Mouse (Mus musculus): ENCODE results near the gene Prickle1. TPM values are rescaled to one million over a fixed set of nuclear protein-coding genes. Genes with fewer than 3 reads are reported as not detected.

Prickle1 gene
- polyA plus RNA-seq, 1 experiment from 2014 or later: 15.7 TPM

DNA sequence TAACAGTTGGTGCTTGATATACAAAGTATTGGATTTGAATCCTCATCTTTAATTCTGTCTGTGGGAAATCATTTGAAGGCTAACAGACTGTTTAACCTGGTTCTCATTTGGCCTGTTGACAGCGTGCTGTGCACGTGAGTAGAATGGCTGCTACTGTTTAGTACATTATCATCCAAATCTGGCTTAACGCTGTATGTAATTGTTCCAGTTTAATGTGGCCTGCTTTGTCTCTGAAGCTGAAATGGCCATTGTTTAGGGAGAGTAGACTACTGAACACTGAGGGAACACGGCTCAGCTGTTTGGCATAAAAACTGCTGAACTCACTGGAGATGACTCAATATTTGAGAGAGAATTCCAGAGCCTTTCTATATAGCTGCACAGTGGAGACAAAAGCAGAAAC lies 116.2 kb downstream of the Prickle1 start:
- CTCF ChIA-PET: no interaction called here
- ATAC-seq (no peak), DNase-seq (ENCODE audit: low read depth, low spot score) (no peak)
- in situ Hi-C loops (cut with MboI; ENCODE audit: low pct_unique_long_range_greater_than_20kb): no loop called here
- TF ChIP-seq CTCF (IDR thresholded peaks at IDR 0.05): no peak
- H3K27me3 ChIP-seq: no peaks in the 10 kb centered on the region
- POLR2A ChIA-PET: interaction anchor here (0.7 kb wide), 1 partner anchor 31 kb away, joined by 3 read pairs; no protein-coding TSS in a partner anchor

DNA sequence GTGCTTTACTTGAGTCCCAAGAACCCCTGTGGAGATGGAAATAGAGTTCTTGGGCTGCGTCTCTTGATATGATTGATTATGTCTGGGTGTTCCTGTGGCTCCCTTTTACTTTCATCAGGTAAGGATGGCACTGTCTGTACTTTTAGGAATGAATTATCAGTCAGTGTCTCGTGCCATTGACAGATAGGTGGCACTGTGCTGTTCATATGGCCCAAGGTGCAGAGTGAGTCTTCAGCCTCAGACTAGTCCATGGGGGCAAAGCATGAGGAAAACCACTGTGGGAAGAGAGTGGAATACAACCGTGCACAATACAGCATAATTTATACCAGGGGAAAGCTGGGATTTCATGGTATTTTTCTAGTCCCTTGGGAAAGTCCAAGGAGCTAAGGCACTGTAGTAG lies 117.0 kb downstream of the Prickle1 start:
- no peaks in the 10 kb centered on the region for H3K27me3 ChIP-seq
- in situ Hi-C loops (cut with MboI; ENCODE audit: low pct_unique_long_range_greater_than_20kb): no loop called here
- TF ChIP-seq CTCF (IDR thresholded peaks at IDR 0.05): peak; percentile 18
- DNase-seq (ENCODE audit: low read depth, low spot score) (no peak), ATAC-seq (no peak)
- POLR2A ChIA-PET: no interaction called here
- CTCF ChIA-PET: no interaction called here

DNA sequence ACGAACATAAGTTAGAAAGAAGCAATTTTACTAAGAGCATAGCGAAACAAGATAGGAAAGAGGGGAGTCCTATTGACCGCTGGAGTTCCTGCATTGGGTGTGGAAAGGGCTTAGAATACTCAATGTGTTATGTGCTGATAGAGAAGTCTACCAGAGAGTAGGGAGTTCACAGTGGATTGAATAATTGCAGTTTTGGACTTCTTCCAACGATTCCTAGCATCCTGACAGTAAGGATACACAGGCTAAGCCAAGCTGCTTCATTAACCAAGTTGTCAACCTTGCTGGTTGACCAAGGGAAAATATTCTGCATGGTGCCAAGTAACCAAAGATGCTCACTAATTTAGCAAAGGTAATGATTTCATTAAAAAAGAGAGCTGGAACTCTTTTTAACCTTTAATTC lies 118.0 kb downstream of the Prickle1 start:
- in situ Hi-C loops (cut with MboI; ENCODE audit: low pct_unique_long_range_greater_than_20kb): no loop called here
- POLR2A ChIA-PET: no interaction called here
- no peak for TF ChIP-seq CTCF (IDR thresholded peaks at IDR 0.05)
- no peak for DNase-seq (ENCODE audit: low read depth, low spot score)
- no peak for ATAC-seq
- no peaks in the 10 kb centered on the region for H3K27me3 ChIP-seq
- CTCF ChIA-PET: interaction anchor here (1.1 kb wide), 1 partner anchor 9 kb away, joined by 3 read pairs; no protein-coding TSS in a partner anchor

DNA sequence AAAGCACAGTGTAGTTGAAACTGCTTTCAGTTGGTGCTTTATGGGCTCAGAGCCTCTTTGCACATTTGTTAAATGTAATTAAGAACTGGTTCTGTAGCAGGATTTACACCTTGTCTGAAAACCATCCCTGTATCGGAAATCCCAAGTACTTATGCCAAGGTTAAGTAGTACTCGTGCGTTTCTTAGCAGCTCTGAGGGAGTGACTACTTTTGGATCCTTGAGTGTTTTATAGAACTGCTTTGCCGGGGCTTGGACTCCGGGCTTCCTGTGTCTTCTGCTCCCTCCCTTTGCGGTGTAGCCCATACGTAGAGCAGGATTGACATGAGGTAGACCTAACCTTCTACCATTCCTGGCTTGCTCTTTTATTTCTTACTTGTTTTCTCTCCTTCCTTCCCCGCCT lies 120.0 kb downstream of the Prickle1 start:
- in situ Hi-C loops (cut with MboI; ENCODE audit: low pct_unique_long_range_greater_than_20kb): no loop called here
- DNase-seq (ENCODE audit: low read depth, low spot score): no peak
- TF ChIP-seq CTCF (IDR thresholded peaks at IDR 0.05): no peak
- no peaks in the 10 kb centered on the region for H3K27me3 ChIP-seq
- ATAC-seq: no peak
- POLR2A ChIA-PET: no interaction called here
- CTCF ChIA-PET: no interaction called here

DNA sequence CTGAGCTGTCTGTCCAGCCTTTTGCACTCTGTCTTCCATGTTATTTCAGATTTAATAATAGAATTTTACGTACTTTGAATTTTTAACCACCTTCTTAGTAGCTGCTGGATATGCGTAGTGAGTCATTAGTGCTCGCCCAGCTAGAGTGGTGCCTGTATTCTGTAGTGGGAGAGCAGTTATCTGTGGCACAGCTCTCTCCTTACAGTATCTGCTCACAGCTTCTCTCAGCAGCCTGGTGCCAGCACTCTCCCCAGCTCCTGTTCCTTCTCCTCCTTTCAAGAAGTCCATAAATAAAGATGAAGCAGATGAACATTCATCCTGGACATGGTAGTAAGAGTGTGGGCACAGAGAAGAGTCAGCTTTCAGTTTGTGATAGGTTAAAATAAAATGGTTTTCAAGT lies 121.4 kb downstream of the Prickle1 start:
- TF ChIP-seq CTCF (IDR thresholded peaks at IDR 0.05): no peak
- no peaks in the 10 kb centered on the region for H3K27me3 ChIP-seq
- in situ Hi-C loops (cut with MboI; ENCODE audit: low pct_unique_long_range_greater_than_20kb): no loop called here
- POLR2A ChIA-PET: no interaction called here
- ATAC-seq (no peak), DNase-seq (ENCODE audit: low read depth, low spot score) (no peak)
- CTCF ChIA-PET: interaction anchor here (1.2 to 1.7 kb wide), 2 partner anchors 10 to 18 kb away, joined by 4 to 5 read pairs; no protein-coding TSS in a partner anchor

DNA sequence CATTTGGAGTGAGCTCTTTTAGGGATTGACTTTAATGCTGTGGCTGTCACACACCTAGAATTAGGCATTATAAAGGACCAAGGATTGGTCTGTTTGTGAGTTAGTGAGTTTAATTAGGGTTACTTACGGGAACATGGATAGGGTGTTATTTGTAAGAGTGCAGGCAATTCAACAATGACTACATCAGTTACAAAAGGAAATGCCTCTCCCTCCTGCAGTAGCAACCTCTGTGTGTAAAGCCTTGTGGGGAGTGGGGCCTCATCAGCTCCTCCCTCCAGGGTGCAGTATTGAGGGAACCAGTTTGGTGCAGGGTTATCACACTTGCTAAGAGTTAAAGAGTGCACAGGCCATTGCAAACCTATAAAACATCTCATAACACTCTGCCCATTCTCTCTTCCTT lies 123.6 kb downstream of the Prickle1 start:
- H3K27me3 ChIP-seq: no peaks in the 10 kb centered on the region
- POLR2A ChIA-PET: no interaction called here
- TF ChIP-seq CTCF (IDR thresholded peaks at IDR 0.05): no peak
- peak; percentile 8 for ATAC-seq
- no peak for DNase-seq (ENCODE audit: low read depth, low spot score)
- CTCF ChIA-PET: interaction anchor here (1.4 kb wide), 1 partner anchor 9 kb away, joined by 7 read pairs; no protein-coding TSS in a partner anchor
- in situ Hi-C loops (cut with MboI; ENCODE audit: low pct_unique_long_range_greater_than_20kb): no loop called here

DNA sequence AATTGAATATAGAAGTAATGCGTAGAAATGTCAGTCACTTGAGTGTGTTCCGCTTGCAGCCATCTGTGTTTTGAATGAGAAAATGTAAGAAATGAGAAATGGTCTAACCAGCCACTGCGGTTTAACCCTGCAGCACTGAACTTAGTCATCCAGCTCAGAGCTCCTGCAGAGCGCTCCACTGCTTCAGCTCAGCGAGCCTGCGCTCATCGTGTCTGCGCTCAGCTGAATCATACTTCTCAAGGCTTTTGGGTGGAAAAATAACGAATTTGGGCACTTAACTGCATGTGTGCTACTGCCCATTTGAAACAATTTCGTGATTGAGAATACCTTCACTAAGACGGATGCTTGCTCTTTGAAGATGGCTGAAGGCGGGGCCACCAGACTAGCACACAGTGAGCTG lies 124.0 kb downstream of the Prickle1 start:
- no peaks in the 10 kb centered on the region for H3K27me3 ChIP-seq
- no peak for TF ChIP-seq CTCF (IDR thresholded peaks at IDR 0.05)
- ATAC-seq (peak; percentile 83), DNase-seq (ENCODE audit: low read depth, low spot score) (peak; percentile 10)
- in situ Hi-C loops (cut with MboI; ENCODE audit: low pct_unique_long_range_greater_than_20kb): no loop called here
- POLR2A ChIA-PET: no interaction called here
- CTCF ChIA-PET: interaction anchor here (1.4 kb wide), 1 partner anchor 10 kb away, joined by 7 read pairs; no protein-coding TSS in a partner anchor

DNA sequence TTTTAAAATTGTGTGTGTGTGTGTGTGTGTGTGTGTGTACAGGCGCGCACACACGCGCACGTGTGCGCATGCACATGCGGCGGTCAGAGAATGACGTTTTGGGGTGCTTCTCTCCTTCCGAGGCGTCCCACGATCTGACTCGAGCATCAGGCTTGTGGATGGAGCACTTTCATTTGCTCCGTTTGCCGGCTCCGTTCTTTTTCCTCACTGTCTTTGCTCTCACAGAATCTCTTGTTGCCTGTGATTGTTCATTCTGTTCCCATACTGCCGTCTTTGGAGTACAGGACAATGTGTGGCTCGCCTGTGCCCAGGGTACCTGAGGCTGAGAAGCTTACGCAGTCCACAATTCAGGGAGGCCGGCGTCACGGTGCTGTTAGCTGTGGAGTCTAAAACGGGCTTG lies 134.6 kb downstream of the Prickle1 start:
- ATAC-seq (no peak), DNase-seq (ENCODE audit: low read depth, low spot score) (no peak)
- no peak for TF ChIP-seq CTCF (IDR thresholded peaks at IDR 0.05)
- POLR2A ChIA-PET: no interaction called here
- H3K27me3 ChIP-seq: no peaks in the 10 kb centered on the region
- in situ Hi-C loops (cut with MboI; ENCODE audit: low pct_unique_long_range_greater_than_20kb): no loop called here
- CTCF ChIA-PET: interaction anchor here (0.7 to 1.0 kb wide), 2 partner anchors 24 to 50 kb away, joined by 3 read pairs; no protein-coding TSS in a partner anchor

DNA sequence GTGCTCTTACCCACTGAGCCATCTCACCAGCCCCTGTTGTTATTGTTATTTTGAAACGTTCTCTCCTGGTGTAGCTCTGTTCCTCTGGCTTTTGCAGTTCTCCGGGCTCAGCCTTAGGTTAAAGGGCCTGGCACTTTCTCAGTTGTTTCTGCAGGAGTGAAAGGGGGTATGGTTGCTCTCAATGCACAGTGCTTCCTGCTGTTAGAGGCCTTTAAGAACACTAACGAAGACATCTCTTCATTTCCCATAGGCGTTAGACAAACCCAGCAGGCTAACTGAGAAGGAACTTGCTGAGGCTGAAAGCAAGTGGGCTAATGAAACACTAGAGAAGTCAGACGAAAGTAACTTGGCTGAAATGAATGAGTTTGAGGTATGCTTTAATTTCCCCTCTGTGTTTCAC lies 136.3 kb downstream of the Prickle1 start:
- ATAC-seq (no peak), DNase-seq (ENCODE audit: low read depth, low spot score) (no peak)
- POLR2A ChIA-PET: no interaction called here
- CTCF ChIA-PET: no interaction called here
- no peaks in the 10 kb centered on the region for H3K27me3 ChIP-seq
- in situ Hi-C loops (cut with MboI; ENCODE audit: low pct_unique_long_range_greater_than_20kb): no loop called here
- no peak for TF ChIP-seq CTCF (IDR thresholded peaks at IDR 0.05)

DNA sequence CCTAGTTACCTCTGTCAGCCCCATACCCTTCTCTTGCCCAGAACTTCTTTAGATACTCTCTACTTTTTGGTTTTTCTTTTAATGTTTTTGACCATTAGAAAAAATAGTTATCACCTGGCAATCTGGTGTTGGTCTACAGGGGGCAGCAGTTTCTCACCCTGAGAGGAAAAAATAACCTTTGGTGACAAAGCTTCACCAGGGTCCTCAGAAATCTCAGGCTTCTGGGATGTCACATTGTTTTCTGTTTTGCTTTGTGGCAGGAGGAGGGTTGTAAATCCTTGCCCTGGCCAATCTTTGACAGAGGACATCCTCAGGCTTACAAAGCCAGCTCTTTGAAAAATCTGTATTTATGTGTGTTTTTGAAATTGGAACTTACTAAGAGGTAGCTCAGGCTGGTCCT lies 139.7 kb downstream of the Prickle1 start:
- peak; percentile 60 for TF ChIP-seq CTCF (IDR thresholded peaks at IDR 0.05)
- DNase-seq (ENCODE audit: low read depth, low spot score) (no peak), ATAC-seq (no peak)
- ChIA-PET CTCF (interaction anchor here (0.9 to 3.4 kb wide), 12 partner anchors 8 to 796 kb away, joined by 3 to 16 read pairs (median 4); no protein-coding TSS in a partner anchor), POLR2A (interaction anchor here (1.1 kb wide), 1 partner anchor 121 kb away, joined by 3 read pairs; no protein-coding TSS in a partner anchor)
- no peaks in the 10 kb centered on the region for H3K27me3 ChIP-seq
- in situ Hi-C loops (cut with MboI; ENCODE audit: low pct_unique_long_range_greater_than_20kb): no loop called here

DNA sequence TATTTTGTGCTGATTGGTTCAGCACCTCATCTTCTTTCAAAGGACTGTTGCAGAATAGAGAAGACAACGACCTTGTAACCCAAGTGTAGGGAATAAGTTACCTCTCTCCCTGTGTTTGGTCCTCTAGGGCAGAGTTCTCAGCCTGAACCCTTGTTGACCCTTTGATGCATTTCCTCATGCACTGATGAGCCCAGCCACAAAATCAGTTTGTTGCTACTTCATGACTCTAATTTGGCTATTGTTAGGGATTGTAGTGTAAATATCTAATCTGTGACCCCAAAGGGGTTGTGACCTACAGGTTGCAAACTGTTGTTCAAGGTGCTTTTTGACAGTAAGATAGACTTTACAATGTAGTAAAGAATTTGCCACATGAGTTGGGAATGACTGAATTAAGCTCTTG lies 142.4 kb downstream of the Prickle1 start:
- POLR2A ChIA-PET: no interaction called here
- H3K27me3 ChIP-seq: no peaks in the 10 kb centered on the region
- DNase-seq (ENCODE audit: low read depth, low spot score) (no peak), ATAC-seq (no peak)
- in situ Hi-C loops (cut with MboI; ENCODE audit: low pct_unique_long_range_greater_than_20kb): no loop called here
- no peak for TF ChIP-seq CTCF (IDR thresholded peaks at IDR 0.05)
- CTCF ChIA-PET: interaction anchor here (3.4 kb wide), 1 partner anchor 16 kb away, joined by 16 read pairs; no protein-coding TSS in a partner anchor

Other genes starting within 250 kb of the Prickle1 start
- 118 TPM for gene Zcrb1, start 197.6 kb downstream of the Prickle1 start, polyA plus RNA-seq (2021)
- 36.9 TPM for gene Pphln1, start 197.5 kb downstream of the Prickle1 start, polyA plus RNA-seq (2021)

All from Patski (cell line).